Mouse (Mus musculus): Measurements from ENCODE around the gene Fbp1.
"Not testable (repeated sequence)": the region's sequence is repeated elsewhere in the genome, so short reads cannot be mapped to it uniquely, and the experiment has no call there.

Gene Fbp1

GRCm38 (mm10) chr13:62832239-62832638 lies 55.8 kb downstream of the Fbp1 start:
- no peak for DNase-seq

- not testable (repeated sequence) for DNase-seq
Measured at GRCm38 (mm10) chr13:62815705-62816104, 72.4 kb downstream of the Fbp1 start.

All from thymus, adult 18-20 months (tissue).